Mouse (Mus musculus) lung, postnatal 0 days (tissue): Measurements from ENCODE around the gene Shank1. TPM values are rescaled to one million over a fixed set of nuclear protein-coding genes. Genes with fewer than 3 reads are reported as not detected.

Experiments used
- ATAC-seq: fragments of 200-750 bp; cut with Nextera tagmentation; 2 replicates; pipeline ENCODE4 v1.8.0; 2017; ENCODE audit warnings: moderate library complexity
- DNase-seq: peaks from one replicate; pipeline ENCODE4 v3.0.0-alpha.2; 2016; ENCODE audit warnings: low spot score
- H3K27ac ChIP-seq: fragments of 300-500 bp; sonication (generic); 2 replicates; pipeline ENCODE4 v1.5.1; 2014; ENCODE audit warnings: antibody characterized with exemption, mild to moderate bottlenecking, low read length, mixed read lengths
- H3K27me3 ChIP-seq: fragments of 300-500 bp; sonication (generic); replicated peaks from 2 replicates; pipeline ENCODE4 v1.6.1; 2014; ENCODE audit warnings: low read length, mixed read lengths; ENCODE audit not compliant: insufficient read depth
- H3K36me3 ChIP-seq: fragments of 300-500 bp; sonication (generic); 2 replicates; pipeline ENCODE4 v1.6.1; 2014; ENCODE audit warnings: low read length, mixed read lengths; ENCODE audit not compliant: insufficient read depth
- H3K4me1 ChIP-seq: fragments of 300-500 bp; sonication (generic); 2 replicates; pipeline ENCODE4 v1.6.1; 2014; ENCODE audit warnings: antibody characterized with exemption, low read depth, low read length, mixed read lengths; ENCODE audit not compliant: insufficient read depth
- H3K4me2 ChIP-seq: fragments of 300-500 bp; sonication (generic); replicated peaks from 2 replicates; pipeline ENCODE4 v1.6.1; 2014; ENCODE audit warnings: low read depth, mild to moderate bottlenecking, low read length, moderate library complexity, mixed read lengths
- H3K4me3 ChIP-seq: fragments of 300-500 bp; sonication (generic); 2 replicates; pipeline ENCODE4 v1.5.1; 2014; ENCODE audit warnings: low read depth, low read length
- H3K9ac ChIP-seq: fragments of 300-500 bp; sonication (generic); replicated peaks from 2 replicates; pipeline ENCODE4 v1.6.1; 2014; ENCODE audit warnings: low read depth, mild to moderate bottlenecking
- H3K9me3 ChIP-seq: fragments of 300-500 bp; sonication (generic); 2 replicates; pipeline ENCODE4 v1.6.1; 2016; ENCODE audit warnings: low read length, mixed read lengths
- CTCF ChIP-seq: IDR thresholded peaks from 2 replicates; pipeline ENCODE4 v1.5.1; 2016; ENCODE audit warnings: antibody characterized with exemption, mild to moderate bottlenecking
- EP300 ChIP-seq: IDR thresholded peaks from 2 replicates; pipeline ENCODE4 v1.6.1; 2016; ENCODE audit warnings: antibody characterized with exemption, mild to moderate bottlenecking, control low read depth
- WGBS: fragments of 180-500 bp; shearing (Covaris S2); extraction: QIAGEN DNeasy Blood & Tissue Kit; methylation state at CpG from one replicate; pipeline ENCODE4 v1.1.7; 2014; 5-methylcytosine and 5-hydroxymethylcytosine counted together
- polyA plus RNA-seq: library from polyadenylated mRNA; unstranded; fragments of >200 nt; fragmentation: Nextera tagmentation; extraction: Ambion mirVana; gene quantifications from 2 replicates; pipeline ENCODE4 v1.2.1, GENCODE M21; 2015

Shank1 gene
- polyA plus RNA-seq, 1 experiment from 2014 or later = 0.23 TPM

GRCm38 (mm10) chr7:44343459-44344015 lies 33.5 kb downstream of the Shank1 start:
- no peak overlapping the region for H3K27ac ChIP-seq
- ATAC-seq (peak; percentile 17; the same call in 1 of the 2 replicates), DNase-seq (no peak)
- H3K9ac ChIP-seq = no peak overlapping the region
- H3K4me1 ChIP-seq = no peaks in the 10 kb centered on the region
- no peak overlapping the region for H3K4me2 ChIP-seq
- H3K9me3 ChIP-seq = no peaks in the 10 kb centered on the region
- H3K27me3 ChIP-seq = no peaks in the 10 kb centered on the region
- TF ChIP-seq EP300 (no peak), CTCF (no peak)
- no peak overlapping the region for H3K4me3 ChIP-seq
- H3K36me3 ChIP-seq = no peaks in the 10 kb centered on the region
- WGBS = 16% methylated on average over 9 of the region's 11 CpGs

GRCm38 (mm10) chr7:44344622-44345021 lies 34.6 kb downstream of the Shank1 start:
- Histone ChIP-seq H3K27ac (no peak overlapping the region), H3K9ac (no peak overlapping the region), H3K36me3 (no peaks in the 10 kb centered on the region), H3K27me3 (no peaks in the 10 kb centered on the region), H3K4me3 (no peak overlapping the region), H3K4me2 (no peak overlapping the region), H3K4me1 (no peaks in the 10 kb centered on the region), H3K9me3 (no peaks in the 10 kb centered on the region)
- no peak for ATAC-seq
- DNase-seq = no peak
- 56% methylated on average over 12 of the region's 12 CpGs for WGBS
- TF ChIP-seq CTCF = no peak
- no peak for TF ChIP-seq EP300

- H3K9me3 ChIP-seq = no peaks in the 10 kb centered on the region
- H3K27ac ChIP-seq = no peak overlapping the region
- TF ChIP-seq CTCF (no peak), EP300 (no peak)
- no peak for DNase-seq
- no peak overlapping the region for H3K4me2 ChIP-seq
- no peak overlapping the region for H3K4me3 ChIP-seq
- no peaks in the 10 kb centered on the region for H3K36me3 ChIP-seq
- no peak overlapping the region for H3K9ac ChIP-seq
- H3K27me3 ChIP-seq = peaks cover 34% of the 10 kb centered on the region
- H3K4me1 ChIP-seq = no peaks in the 10 kb centered on the region
- WGBS = 14% methylated on average over 3 of the region's 3 CpGs
- ATAC-seq = no peak
Measured at GRCm38 (mm10) chr7:44349043-44349442, 39.0 kb downstream of the Shank1 start.

GRCm38 (mm10) chr7:44350957-44351711 lies 41.1 kb downstream of the Shank1 start:
- 0 out of 2 replicates have a peak overlapping the region, but pooled peaks have one; percentile 20 for H3K9ac ChIP-seq
- no peaks in the 10 kb centered on the region for H3K9me3 ChIP-seq
- no peaks in the 10 kb centered on the region for H3K4me1 ChIP-seq
- TF ChIP-seq EP300 (no peak), CTCF (peak; percentile 93)
- WGBS = 3% methylated on average over 25 of the region's 25 CpGs
- no peak overlapping the region for H3K27ac ChIP-seq
- H3K4me3 ChIP-seq = 0 out of 2 replicates have a peak overlapping the region, but pooled peaks have one; percentile 0
- ATAC-seq (peak; percentile 61), DNase-seq (peak; percentile 92)
- H3K4me2 ChIP-seq = peak overlapping the region; percentile 45
- no peaks in the 10 kb centered on the region for H3K36me3 ChIP-seq
- H3K27me3 ChIP-seq = peaks cover 54% of the 10 kb centered on the region

GRCm38 (mm10) chr7:44351881-44352749 lies 42.1 kb downstream of the Shank1 start:
- Histone ChIP-seq H3K4me1 (no peaks in the 10 kb centered on the region), H3K4me2 (peak overlapping the region; percentile 19; the same call in 1 of the 2 replicates), H3K27ac (no peak overlapping the region), H3K4me3 (no peak overlapping the region), H3K9me3 (no peaks in the 10 kb centered on the region), H3K27me3 (peaks cover 61% of the 10 kb centered on the region), H3K9ac (no peak overlapping the region), H3K36me3 (no peaks in the 10 kb centered on the region)
- 6% methylated on average over 63 of the region's 71 CpGs for WGBS
- TF ChIP-seq EP300 (no peak), CTCF (no peak)
- DNase-seq = no peak
- no peak for ATAC-seq
